Mouse (Mus musculus) layer of hippocampus, postnatal 14 days (tissue): ENCODE data around the gene Acta2. TPM values are rescaled to one million over a fixed set of nuclear protein-coding genes. Genes with fewer than 3 reads are reported as not detected.
A peak's percentile ranks its signal among the peaks of the same experiment; 100 is the strongest.
"Not testable (repeated sequence)": the region's sequence is repeated elsewhere in the genome, so short reads cannot be mapped to it uniquely, and the experiment has no call there.

Source experiments
- DNase-seq, 2 experiments: peaks; one replicate each; pipeline ENCODE4 v3.0.0; 2021 to 2022; ENCODE audit warnings: low spot score in 2 of 2, mixed read lengths in 1 of 2
- total RNA-seq, 2 experiments: library from RNA; stranded (reverse); gene quantifications; 2 replicates each; pipeline ENCODE4 v1.2.3; 2021

The Acta2 gene
- total RNA-seq, 2 experiments from 2014 or later, result 16.4 to 22.9 TPM

DNA sequence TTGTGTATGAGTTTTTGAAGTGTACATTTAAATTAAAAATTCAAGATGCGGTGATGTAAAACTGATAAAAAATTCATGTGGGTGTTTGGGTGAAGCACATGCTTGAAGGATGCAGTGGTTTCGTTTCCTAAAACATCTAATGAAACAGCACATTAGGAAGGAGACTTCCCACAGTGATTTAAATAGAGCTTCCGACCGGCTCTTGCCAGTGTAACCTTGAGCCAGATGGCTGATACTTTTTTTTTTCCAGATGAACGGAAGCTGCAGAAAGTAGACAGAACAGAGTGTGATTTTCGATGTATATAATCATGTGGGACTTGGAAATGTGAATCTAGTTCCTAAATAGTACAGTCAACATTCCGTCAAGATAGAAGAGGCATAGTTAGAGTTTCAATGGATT, 23.8 kb downstream of the Acta2 start:
- DNase-seq, result no peak

DNA sequence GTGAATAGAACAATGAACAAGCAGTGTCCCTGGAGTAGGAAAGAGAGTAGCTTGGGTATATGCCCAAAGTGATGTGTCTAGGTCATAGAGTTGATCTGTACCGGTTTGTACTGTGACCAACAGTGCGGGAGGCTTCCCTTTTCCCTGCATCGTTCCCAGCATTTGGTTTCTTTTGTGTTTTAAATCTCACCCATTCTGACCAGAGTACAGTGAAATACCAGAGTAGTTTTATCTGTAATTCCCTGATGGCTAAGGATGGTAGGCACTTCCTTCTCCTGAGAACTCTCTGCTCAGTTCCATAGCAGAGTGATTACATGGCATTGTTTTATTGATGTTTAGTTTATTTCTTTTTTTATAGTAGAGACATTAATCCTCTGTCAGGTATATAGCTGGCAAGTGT, 32.6 kb downstream of the Acta2 start:
- DNase-seq, result no peak

DNA sequence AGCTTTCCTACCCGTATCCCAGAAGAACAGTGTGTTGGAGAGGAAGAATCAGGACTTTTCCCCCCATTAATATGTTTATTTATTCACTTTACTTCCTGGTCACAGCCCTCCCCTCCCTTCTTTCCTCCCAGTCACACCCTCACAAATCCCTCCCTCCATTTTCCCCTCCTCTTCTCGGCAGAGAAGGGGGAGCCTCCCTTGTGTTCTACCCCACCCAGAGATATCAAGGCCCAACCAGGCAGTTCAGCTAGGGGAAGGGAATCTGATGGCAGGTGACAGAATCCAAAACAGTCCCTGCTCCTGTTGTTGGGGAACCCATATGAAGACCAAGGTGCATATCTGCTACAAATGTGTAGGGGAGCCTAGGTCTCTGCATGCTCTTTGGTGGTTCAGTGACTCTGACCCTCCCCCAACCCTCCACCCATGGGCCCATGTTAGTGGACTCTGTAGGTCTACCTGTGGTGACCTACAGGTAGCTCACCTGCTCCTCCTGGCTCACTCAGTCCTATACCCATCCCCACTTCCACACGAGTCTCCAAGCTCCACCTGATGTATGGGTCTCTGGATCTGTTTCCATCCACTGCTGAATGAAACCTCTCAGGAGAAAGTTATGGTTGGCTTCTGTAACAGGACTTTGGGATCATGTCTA, 34.5 kb downstream of the Acta2 start:
- no peak for DNase-seq

DNA sequence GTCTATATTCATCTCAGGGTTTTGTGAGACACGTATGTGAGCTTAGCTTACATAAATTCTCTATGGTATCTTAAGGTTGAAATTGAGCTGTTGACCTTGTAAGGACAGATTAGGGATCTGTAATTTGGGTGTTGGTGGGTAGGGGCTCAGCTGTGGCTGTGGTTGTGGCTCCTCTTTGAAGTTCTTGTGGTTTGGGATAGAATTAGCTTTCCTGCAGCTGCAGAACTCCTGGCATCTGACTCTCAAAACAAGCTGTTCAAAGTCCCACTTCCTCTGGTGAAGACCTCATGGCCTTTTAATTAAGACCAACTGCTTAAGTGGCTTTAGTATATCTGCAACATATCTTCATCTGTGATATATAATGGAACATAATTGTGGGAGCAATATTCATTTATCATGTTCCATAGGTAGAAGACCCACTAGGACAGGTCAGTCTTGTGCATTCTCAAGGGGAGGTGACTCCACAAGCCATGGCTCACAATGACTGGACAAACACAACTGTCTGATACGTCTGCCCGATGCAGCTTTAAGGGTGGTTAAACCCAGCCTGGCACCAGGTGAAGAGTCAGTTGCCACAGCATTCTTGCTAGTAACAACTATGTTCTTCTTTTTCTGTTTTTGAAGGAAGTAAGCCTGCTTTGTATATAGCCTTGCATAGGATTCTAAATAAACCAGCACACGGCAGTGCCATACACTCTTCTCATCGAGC, 36.0 kb downstream of the Acta2 start:
- DNase-seq, result no peak

DNA sequence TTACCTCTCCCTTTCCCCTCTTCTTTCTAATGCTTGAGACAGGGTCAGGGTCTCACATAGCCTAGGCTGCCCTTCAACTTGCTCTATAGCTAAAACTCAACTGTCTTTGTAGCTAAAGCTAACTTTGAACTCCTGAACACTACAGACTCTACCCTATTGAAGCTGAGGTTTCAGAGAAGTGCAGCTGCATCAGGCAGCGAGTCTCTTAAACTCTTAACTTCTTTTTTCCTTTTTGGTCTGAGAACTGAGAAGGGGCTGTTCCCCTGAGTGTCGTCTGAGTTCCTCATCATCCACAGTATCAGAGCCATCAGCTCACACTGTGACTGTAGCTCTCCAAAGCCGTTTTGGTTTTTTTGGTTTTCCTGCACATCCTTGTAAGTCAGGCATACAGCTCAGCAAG, 37.6 kb downstream of the Acta2 start:
- DNase-seq, result no peak

DNA sequence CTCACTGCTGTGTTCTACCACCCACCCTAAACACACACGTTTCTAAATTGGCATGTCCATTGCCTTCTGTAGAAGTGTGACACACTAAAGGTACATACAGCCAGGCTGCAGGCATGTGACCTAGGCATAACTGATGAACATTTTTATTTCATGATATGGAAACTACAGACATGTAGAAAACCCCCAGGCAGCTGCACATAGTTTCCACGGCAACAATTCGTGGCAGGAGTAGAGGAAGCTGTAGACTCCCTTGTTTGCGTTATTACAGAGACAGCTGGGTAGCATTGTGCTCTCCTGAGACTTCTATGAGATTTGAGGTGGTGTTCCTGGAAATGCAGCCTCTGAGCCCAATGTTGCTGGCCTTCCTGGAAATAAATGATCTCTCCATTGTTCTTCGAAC, 38.4 kb downstream of the Acta2 start:
- DNase-seq, result peak in 1 of 2 experiments; percentile 22

DNA sequence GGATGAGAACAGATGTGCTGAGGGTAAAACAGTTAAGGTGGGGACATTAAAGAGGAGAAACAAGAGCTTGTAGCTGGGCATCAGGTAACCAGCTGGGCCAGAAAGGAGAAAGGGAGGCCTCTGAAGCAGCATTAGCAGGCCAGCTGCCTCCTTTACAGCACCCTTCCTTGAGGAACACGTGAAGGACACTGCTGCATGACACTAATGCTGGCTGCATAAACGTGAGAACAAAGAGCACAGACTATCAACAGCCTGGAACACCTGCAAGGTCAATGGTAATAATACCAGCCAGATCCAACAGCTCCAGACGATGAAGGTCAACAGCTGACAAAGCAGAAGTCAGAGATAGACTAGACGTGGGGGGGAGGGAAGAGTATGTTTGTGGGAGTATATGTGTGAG, 41.3 kb downstream of the Acta2 start:
- DNase-seq, result no peak

DNA sequence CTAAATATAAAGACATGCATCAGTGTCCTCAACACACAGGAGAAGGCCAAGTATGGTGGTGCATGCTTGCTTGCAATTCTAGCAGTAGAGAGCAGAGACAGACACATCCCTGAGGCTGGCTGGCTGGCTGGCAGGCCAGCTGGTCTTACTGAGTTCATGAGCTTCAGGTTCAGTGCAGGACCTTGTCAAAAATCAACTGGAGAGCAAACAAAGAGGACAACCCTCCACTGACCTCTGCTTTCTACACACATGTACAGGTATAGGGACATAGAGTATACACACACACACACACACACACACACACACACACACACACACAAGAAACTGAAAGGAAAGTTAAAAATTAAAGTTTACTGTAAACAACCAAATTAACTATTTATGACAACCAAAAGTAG, 42.1 kb downstream of the Acta2 start:
- DNase-seq, result no peak

DNA sequence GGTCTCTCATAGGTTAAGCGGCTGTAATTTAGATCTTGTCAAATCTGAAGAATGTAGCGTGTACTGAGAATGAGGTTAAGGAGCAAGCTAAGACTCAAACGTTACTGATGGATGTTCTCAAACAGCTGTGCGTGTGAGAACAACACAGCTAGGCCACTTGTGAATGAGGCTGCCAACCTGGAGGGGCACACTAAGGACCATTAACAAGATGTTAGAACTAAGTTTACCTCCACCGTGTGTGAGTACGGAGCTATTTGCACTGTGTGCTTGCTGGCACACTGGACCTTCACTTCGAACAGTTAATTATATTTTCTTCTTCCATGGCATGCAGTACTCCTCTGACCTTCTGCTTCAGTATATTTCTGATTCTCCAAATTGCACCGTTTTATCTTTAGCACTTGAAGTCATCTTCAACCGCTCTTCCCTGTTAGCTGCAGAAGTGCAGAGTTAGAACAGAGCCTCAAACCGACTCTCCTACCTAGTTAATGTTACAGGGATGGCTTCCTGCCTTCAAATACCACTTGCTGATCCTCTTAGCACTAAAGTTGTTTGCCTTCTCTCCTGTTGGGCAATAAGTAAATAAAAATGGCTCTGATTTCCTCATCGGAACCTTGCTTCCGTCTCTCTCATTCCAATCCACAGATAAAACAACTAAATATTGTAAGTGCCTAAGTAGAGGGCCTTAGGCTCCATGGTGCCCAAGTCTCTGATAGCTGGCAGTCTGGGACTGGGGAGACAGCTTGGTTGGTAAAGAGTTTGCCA, 42.7 kb downstream of the Acta2 start:
- no peak for DNase-seq

DNA sequence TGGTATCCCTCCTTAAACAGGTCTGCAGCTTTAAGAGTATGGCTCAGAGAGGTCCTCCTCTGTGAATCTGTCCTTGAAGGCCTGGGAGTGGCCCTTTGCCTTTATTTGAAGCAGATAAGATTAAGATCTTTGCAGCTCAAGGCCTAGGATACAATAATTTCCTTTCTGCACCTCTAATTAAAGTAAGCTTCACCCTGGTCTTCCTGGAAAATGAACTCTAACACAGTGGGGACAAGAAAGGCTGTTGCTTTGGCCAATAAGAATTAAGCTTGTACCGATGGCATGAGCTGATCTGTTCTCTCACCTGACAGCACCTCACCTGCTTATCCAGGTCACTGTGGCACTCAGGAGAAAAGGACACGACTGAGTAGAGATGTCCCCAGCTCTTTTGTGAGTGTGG, 44.5 kb downstream of the Acta2 start:
- no peak for DNase-seq

DNA sequence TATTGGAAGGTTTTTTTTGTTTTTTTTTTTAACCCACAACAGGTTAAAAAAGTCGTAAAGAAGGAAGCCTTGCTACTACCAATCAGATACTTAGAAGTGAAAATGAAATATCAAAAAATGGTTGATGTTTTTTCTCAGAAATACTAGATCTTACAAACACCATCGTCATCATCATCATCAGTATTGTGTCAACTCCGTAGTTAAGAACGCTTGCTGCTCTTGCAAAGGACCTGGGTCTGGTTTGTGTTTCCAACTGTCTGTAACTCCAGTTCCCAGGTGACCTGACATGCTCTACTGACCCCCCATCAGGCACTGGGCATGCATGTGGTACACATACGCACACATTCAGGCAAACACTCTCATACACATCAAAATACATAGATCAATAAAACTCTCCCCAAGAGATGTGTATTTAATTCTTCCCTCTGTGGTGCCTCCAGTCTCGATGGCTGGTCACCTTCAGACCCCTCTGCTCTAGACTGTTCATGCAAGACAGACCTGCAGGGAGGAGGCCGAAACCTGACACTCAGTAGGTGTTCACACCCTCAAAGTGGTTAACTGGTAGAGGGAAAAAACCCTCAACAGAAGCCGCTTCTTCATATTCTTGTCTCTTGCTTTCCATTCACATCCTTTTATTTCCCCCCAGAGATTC, 45.3 kb downstream of the Acta2 start:
- no peak for DNase-seq

DNA sequence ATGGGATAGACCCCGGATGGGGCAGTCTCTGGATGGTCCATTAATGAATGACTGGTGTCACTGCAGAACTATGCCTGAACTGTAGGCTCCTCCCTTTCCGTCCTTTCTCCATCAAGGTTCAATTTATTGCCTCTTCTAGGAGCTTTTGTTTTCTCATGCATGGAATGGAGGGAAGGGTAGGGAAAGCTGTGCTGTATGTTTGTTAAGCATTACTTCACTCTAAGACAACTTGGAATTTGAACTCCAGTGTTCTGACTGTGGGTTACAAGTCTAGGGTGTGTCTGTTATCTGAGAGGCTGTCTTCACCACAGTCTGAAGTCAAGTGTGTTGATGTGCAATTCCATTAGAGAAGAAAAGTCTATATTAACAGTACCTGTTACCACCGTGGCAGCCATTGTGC, 46.4 kb downstream of the Acta2 start:
- DNase-seq, result no peak

DNA sequence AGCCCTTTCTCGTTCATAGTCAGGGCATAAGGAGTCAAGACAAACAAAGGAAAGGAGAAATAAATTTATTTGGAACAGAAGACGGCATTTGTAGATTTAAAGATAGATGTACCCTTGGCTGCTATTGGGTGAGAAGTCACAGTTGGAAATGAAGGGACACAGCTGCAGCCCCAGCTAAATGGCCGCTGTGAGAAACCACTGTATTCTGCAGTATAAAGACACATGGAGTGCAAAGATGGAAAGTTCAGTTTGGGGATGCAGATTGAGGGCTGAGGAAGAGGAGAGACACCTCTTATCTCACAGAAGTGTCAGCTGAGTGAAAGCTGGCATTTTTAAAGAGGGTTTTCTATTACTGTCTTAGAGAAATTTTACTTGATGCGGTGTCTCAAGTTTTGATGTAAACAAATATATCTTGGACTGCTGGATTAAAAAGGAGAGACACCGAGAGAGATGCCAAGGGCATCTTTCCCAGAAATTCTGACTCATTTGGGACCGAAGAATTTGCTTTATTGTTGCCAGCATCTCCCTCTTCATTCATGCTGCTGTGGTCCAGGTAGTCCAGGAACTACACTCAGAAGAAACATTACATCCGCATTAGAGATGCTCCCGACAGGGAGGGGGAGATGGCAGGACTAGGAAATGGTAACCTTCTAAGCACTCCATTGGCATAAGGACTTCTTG, 48.5 kb downstream of the Acta2 start:
- no peak for DNase-seq

DNA sequence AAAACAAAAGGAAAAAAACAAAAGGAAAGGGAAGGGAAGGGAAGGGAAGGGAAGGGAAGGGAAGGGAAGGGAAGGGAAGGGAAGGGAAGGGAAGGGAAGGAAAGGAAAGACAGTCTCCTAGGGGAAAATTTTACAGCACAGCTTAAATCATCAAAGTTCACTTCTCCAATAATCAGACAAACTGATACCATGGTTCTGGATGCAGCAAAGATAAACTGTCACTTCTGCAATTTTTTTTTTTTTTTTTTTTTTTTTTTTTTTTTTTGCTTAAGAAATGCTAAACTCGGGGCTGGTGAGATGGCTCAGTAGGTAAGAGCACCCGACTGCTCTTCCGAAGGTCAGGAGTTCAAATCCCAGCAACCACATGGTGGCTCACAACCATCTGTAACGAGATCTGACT, 49.3 kb downstream of the Acta2 start:
- not testable (repeated sequence) for DNase-seq

DNA sequence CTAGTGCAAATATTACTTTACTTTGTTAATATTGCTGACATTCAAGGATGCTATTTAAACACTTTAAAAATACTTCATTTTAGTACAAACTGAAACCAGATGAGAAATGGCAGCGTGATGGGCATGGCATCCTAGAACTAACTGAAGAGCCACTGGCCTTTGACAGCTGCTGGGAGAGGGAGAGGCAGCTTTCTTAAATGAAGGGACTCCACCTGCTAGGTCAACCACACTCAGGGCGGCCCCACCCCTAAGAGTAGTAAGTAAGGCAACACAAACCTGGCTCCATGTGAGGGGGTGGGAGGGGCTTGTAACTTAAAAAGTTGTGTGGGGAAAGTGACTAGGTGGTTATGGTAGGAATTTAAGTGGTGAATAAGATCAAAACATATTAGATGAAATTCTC, 52.7 kb downstream of the Acta2 start:
- DNase-seq, result no peak

DNA sequence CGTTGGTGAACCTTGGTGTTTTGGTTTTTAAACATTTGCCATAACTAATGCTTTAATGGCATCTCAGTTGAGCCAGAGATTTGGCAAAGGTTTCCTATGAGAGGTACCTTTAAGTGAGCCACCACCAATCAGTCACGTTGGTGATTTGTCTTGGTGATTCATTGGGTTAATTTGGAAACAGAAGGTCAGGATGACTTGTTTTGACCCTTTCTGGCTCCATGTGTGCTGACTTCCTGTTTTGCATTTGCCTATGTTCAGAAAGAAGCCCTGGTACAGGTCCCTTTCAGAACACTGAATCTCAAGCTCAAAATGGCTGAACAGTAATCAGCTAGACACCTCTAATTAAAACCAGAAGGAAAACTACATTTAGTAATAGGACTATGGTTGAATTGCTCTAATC, 55.9 kb downstream of the Acta2 start:
- no peak for DNase-seq

DNA sequence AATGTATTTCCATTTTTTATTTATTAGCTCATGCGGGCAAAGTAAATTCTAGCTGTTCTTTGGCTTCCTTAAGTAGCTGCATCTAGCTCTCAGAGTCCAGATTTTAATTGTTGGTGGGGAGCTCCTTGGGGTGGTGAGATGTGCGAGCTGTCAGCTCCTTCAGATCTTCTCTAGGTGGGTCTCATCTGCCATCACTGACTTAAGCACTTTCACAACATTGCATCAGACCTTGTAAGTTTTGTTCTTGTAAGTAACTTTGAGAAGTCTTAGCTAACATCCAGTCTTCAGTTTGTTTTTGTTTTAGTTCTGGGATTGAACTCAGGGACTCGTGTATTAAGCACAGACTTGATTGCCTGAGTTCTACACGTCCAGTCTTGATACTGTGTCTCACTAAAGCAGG, 56.5 kb downstream of the Acta2 start:
- no peak for DNase-seq

DNA sequence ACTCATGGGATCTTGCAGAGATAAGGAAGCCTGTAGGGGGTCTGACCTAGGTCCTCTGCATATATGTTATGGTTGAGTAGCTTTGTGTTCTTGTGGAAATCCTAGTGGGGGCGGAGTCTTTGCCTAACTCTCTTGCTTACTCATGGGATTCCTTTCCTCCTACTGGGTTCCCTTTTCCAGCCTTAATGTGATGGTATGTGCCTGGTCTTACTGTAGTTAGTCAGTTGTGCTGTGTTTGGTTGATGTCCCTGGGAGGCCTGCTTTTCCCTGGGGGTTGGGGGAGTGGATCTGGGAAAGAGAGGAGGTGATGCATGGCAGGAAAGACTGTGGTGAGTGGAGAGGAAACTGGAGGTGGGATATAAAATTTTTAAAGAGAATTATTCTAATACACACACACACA, 57.3 kb downstream of the Acta2 start:
- no peak for DNase-seq

DNA sequence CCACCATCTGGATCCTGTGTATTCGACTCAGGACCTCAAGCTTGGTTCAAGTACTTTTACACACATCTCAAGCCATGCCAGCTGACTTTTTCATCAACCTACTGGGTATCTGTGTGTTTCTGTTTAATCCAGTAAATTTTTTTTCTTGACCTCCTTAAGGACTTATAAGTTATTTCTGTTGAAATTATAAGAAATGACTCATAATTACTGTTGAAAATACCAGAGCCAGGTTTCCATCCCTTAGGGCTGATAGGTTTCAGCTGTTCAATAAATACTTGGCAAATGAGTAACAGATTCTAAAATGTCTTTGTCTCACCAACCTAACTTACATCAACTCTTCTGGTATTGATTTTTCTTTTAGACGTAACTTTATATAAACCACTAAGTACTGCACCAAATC, 60.4 kb downstream of the Acta2 start:
- no peak for DNase-seq

DNA sequence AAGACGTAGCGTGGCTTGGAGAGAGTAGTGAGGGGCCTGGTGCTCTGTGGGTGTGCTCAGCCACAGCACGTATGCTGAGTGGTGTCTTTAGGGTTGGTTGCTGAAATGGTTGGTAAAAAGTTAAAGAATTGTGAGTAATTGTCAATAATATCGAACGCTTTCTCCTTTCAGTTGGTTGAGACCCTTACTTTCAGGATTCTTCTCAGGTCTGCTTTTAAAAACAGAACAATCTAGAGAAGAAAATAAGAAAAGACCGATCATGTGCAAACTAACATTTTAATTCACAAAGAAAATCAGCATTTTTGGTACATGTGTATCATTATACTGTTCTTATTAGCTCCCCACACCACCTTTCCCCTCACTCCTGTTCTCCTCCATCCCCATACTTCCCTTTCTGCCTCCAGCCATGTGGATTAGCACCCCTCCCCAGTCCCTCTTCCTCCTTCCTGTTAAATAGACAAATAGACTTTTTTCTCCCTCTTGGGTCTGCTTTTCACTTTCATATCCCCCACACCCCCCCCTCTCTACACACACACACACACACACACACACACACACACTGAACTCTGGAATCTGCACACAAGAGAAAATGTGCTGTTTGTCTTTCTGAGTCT, 61.2 kb downstream of the Acta2 start:
- DNase-seq, result no peak

DNA sequence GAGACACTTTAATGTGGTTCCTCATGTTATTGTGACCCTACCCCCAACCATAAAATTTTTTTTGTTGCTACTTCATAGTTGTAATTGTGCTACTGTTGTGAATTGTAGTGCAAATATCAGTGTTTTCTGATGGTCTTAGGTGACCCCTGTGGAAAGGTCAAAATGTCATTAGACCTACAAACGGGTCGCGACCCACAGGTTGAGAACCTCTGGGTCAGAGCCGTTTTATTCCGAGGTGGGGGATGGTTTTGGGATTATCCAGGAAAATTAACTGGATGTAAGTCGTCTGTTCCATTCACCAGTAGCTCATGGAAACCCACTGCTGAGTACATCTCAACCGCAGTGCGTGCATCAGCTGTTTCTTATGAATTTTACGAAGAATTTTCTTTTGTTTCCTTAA, 61.7 kb downstream of the Acta2 start:
- DNase-seq, result no peak
